Mouse (Mus musculus) heart, adult 2 months (tissue): Measurements from ENCODE around the gene Rapgef1. TPM values are rescaled to one million over a fixed set of nuclear protein-coding genes. Genes with fewer than 3 reads are reported as not detected.

ENCODE experiments used
- DNase-seq, 2 experiments: peaks; one replicate each; pipeline ENCODE4 v3.0.0; 2021
- H3K27ac ChIP-seq: fragments of 200-600 bp; 2 replicates; pipeline ENCODE4 v1.8.1; 2022
- H3K27me3 ChIP-seq: fragments of 200-500 bp; 2 replicates; pipeline ENCODE4 v1.6.1; 2012; ENCODE audit warnings: mild to moderate bottlenecking, low read length, inconsistent platforms, mixed read lengths; ENCODE audit not compliant: control insufficient read depth, insufficient read depth
- H3K36me3 ChIP-seq: fragments of 200-500 bp; 2 replicates; pipeline ENCODE4 v1.6.1; 2012; ENCODE audit warnings: low read length, inconsistent platforms; ENCODE audit not compliant: control insufficient read depth, insufficient read depth
- H3K4me1 ChIP-seq: fragments of 200-500 bp; 2 replicates; pipeline ENCODE4 v1.6.1; 2011; ENCODE audit warnings: low read length; ENCODE audit not compliant: control insufficient read depth, insufficient read depth
- H3K4me3 ChIP-seq: fragments of 200-600 bp; 2 replicates; pipeline ENCODE4 v1.8.1; 2022
- H3K79me2 ChIP-seq: fragments of 200-500 bp; replicated peaks from 2 replicates; pipeline ENCODE4 v1.6.1; 2012; ENCODE audit warnings: mild to moderate bottlenecking, inconsistent platforms, low read length, moderate library complexity, mixed read lengths; ENCODE audit not compliant: control insufficient read depth, insufficient read depth
- H3K9ac ChIP-seq: fragments of 200-500 bp; 2 replicates; pipeline ENCODE4 v1.6.1; 2012; ENCODE audit warnings: low read depth, mild to moderate bottlenecking, control low read depth, inconsistent platforms, low read length, mixed read lengths
- CTCF ChIP-seq: fragments of 200-600 bp; IDR thresholded peaks from 2 replicates; pipeline ENCODE4 v1.8.1; 2022; ENCODE audit warnings: antibody characterized with exemption, mild to moderate bottlenecking, moderate library complexity
- EP300 ChIP-seq: fragments of 200-500 bp; IDR thresholded peaks from 2 replicates; pipeline ENCODE4 v1.6.1; 2011; ENCODE audit warnings: low read depth, low read length, control low read depth; ENCODE audit not compliant: insufficient read depth
- POLR2A ChIP-seq: fragments of 200-500 bp; IDR thresholded peaks from 2 replicates; pipeline ENCODE4 v1.6.1; 2011; ENCODE audit warnings: mild to moderate bottlenecking, low read depth, low read length, control low read depth; ENCODE audit not compliant: insufficient read depth
- WGBS: fragments of 180-500 bp; shearing (Covaris S2); methylation state at CpG from one replicate; pipeline ENCODE4 v1.1.7; 2018; 5-methylcytosine and 5-hydroxymethylcytosine counted together
- intact Hi-C: fragments of 180-260 bp; cut with DNase I; formaldehyde crosslinking; loops from one replicate; pipeline ENCODE4 v1.15.1; 2025
- polyA plus RNA-seq: library from polyadenylated mRNA; depleted of rRNA; stranded (reverse); fragments of >200 nt; gene quantifications from 2 replicates; pipeline ENCODE4 v1.2.3, GENCODE M21; 2012
- total RNA-seq, 2 experiments: library from RNA; stranded (reverse); gene quantifications; 2 replicates each; pipeline ENCODE4 v1.2.3; 2021

Gene Rapgef1
- total and polyA plus RNA-seq, 3 experiments, result 65.0 to 116 (median 96.7) TPM

- Histone ChIP-seq H3K9ac (peak overlapping the region; percentile 30), H3K4me1 (peaks cover 58% of the 10 kb centered on the region), H3K27ac (peak overlapping the region; percentile 85), H3K4me3 (0 out of 2 replicates have a peak overlapping the region, but pooled peaks have one; percentile 1), H3K27me3 (no peaks in the 10 kb centered on the region), H3K36me3 (peaks cover 11% of the 10 kb centered on the region), H3K79me2 (peaks cover 7% of the 10 kb centered on the region)
- DNase-seq, result peak in 1 of 2 experiments; percentile 40
- peak; percentile 56; the same call in 1 of the 2 replicates for TF ChIP-seq EP300
- no peak for TF ChIP-seq CTCF
- TF ChIP-seq POLR2A, result peak; percentile 58; the same call in 1 of the 2 replicates
- intact Hi-C loops, result loop anchor here (1.0 to 2.0 kb wide), 2 partner anchors 13 to 15 kb away; no protein-coding TSS in a partner anchor
- 50% methylated on average over 3 of the region's 3 CpGs for WGBS
Observed at GRCm38 (mm10) chr2:29633782-29634181, 14.3 kb downstream of the Rapgef1 start.

- peak overlapping the region; percentile 85 for H3K27ac ChIP-seq
- peaks cover 57% of the 10 kb centered on the region for H3K4me1 ChIP-seq
- H3K79me2 ChIP-seq, result peaks cover 6% of the 10 kb centered on the region
- WGBS, result 47% methylated on average over 5 of the region's 5 CpGs
- intact Hi-C loops, result no loop called here
- no peak for TF ChIP-seq POLR2A
- no peak for TF ChIP-seq EP300
- TF ChIP-seq CTCF, result no peak
- peaks cover 11% of the 10 kb centered on the region for H3K36me3 ChIP-seq
- no peak overlapping the region for H3K4me3 ChIP-seq
- peak in 1 of 2 experiments; percentile 28 for DNase-seq
- H3K27me3 ChIP-seq, result no peaks in the 10 kb centered on the region
- peak overlapping the region; percentile 16; the same call in 1 of the 2 replicates for H3K9ac ChIP-seq
Observed at GRCm38 (mm10) chr2:29634541-29634940, 15.0 kb downstream of the Rapgef1 start.

DNA sequence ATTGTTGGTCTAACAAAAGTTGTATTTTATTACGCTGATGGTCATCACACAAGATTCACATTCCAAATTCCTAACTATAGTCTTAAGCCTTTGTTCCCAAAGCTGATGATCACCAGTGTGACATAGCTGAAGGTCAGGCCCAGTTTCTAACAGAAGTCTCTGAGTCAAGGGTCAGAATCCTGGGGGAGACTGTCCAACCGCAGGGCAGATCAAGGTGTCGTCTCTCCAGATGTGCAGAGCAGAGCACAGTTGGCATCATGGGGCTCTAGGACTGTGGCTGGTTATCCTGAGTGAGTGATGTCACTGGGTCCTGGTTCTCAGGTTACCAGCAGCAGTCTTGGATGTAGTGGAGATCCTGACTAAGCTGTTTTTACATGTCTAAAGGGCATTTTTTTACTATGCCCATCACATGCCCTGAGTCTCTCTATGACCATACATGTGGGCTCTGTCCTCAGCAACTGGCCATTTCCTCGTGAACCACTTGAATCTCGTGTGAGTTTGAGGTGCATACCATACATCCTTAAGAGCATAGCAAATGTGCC, 16.5 kb downstream of the Rapgef1 start:
- peaks cover 4% of the 10 kb centered on the region for H3K79me2 ChIP-seq
- no peak overlapping the region for H3K4me3 ChIP-seq
- no peak for TF ChIP-seq CTCF
- TF ChIP-seq EP300, result no peak
- 77% methylated on average over 5 of the region's 5 CpGs for WGBS
- peak overlapping the region; percentile 85; the same call in 1 of the 2 replicates for H3K27ac ChIP-seq
- no peak for DNase-seq
- H3K9ac ChIP-seq, result no peak overlapping the region
- H3K4me1 ChIP-seq, result peaks cover 59% of the 10 kb centered on the region
- peaks cover 11% of the 10 kb centered on the region for H3K36me3 ChIP-seq
- H3K27me3 ChIP-seq, result no peaks in the 10 kb centered on the region
- intact Hi-C loops, result no loop called here

- H3K4me1 ChIP-seq, result peaks cover 63% of the 10 kb centered on the region
- peak overlapping the region; percentile 85 for H3K27ac ChIP-seq
- TF ChIP-seq EP300 (no peak), CTCF (no peak), POLR2A (no peak)
- peaks cover 8% of the 10 kb centered on the region for H3K36me3 ChIP-seq
- H3K9ac ChIP-seq, result no peak overlapping the region
- intact Hi-C loops, result no loop called here
- H3K79me2 ChIP-seq, result peaks cover 9% of the 10 kb centered on the region
- DNase-seq, result no peak
- no peaks in the 10 kb centered on the region for H3K27me3 ChIP-seq
- no peak overlapping the region for H3K4me3 ChIP-seq
Observed at GRCm38 (mm10) chr2:29637528-29637927, 18.0 kb downstream of the Rapgef1 start.

DNA sequence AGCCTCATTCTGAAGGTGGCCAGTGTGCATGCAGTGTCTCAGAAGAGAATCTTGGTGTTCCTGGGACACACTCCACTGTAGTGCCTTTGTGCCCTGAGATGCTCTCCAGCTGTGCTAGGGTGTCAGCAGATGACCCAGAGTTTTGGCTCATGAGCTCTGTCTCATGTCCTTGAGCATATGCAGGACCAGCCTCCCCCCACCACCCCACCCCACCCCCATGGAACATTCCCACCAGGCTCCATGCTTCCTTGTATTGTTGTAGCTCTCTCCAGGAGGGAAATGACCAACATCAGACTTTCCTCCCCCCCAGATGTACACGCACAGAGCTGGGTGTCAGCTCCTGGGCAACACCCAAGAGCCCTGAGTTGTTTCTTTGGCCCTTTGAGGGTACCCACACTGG, 19.9 kb downstream of the Rapgef1 start:
- H3K27ac ChIP-seq, result peak overlapping the region; percentile 85
- peaks cover 51% of the 10 kb centered on the region for H3K4me1 ChIP-seq
- H3K9ac ChIP-seq, result peak overlapping the region; percentile 47
- peak in 1 of 2 experiments; percentile 54 for DNase-seq
- H3K27me3 ChIP-seq, result no peaks in the 10 kb centered on the region
- H3K79me2 ChIP-seq, result peaks cover 10% of the 10 kb centered on the region
- H3K36me3 ChIP-seq, result peaks cover 4% of the 10 kb centered on the region
- no peak for TF ChIP-seq CTCF
- TF ChIP-seq POLR2A, result 0 out of 2 replicates have a peak, but pooled peaks have one; percentile 59
- TF ChIP-seq EP300, result peak; percentile 94
- intact Hi-C loops, result no loop called here
- WGBS, result 24% methylated on average over 1 of the region's 1 CpGs
- H3K4me3 ChIP-seq, result no peak overlapping the region

DNA sequence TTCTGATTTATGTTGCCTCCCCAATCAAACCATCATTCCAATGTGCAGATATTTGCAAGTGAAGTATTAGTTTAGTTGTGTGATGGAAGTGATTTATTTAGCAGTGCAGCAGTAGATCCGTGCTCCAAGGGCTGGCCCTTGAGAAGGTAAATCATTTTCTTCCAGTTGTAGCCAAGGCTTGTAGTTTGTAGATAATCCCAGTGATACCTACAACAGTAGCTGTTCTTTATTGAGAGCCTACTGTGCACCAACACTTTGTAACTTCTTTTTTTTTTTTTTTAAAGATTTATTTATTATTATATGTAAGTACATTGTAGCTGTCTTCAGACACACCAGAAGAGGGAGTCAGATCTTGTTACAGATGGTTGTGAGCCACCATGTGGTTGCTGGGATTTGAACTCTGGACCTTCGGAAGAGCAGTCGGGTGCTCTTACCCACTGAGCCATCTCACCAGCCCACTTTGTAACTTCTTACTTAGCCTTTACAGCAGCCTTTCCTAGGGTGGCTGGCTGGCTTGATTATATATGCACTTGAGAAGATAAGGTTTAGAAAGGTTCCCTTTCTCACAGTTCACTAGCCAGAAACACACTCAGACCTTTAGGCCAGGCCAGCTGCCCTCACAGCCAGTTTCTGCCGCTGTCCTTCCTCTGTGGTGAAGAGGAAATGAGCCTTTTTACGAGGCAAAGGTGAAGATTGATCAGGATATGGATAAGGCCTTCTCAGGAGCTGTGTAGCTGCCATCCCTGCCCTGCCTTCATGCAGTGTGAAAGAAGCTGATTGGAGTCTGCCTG, 20.6 kb downstream of the Rapgef1 start:
- no peaks in the 10 kb centered on the region for H3K27me3 ChIP-seq
- no peak overlapping the region for H3K4me3 ChIP-seq
- peaks cover 8% of the 10 kb centered on the region for H3K79me2 ChIP-seq
- 60% methylated on average over 5 of the region's 5 CpGs for WGBS
- H3K27ac ChIP-seq, result peak overlapping the region; percentile 82
- TF ChIP-seq POLR2A (no peak), EP300 (no peak), CTCF (no peak)
- intact Hi-C loops, result no loop called here
- DNase-seq, result no peak
- H3K36me3 ChIP-seq, result peaks cover 4% of the 10 kb centered on the region
- peaks cover 45% of the 10 kb centered on the region for H3K4me1 ChIP-seq
- peak overlapping the region; percentile 14; the same call in 1 of the 2 replicates for H3K9ac ChIP-seq
